Mouse (Mus musculus) embryonic stem cell, embryonic (primary cell): ENCODE results near the gene Baiap2.

Source experiments
- CTCF ChIA-PET, 4 experiments: fragments of 300-600 bp in 2 of 4; fragments of 350-600 bp in 2 of 4; sonication (Branson Sonifier 250); formaldehyde crosslinking; loops; one replicate each; lab custom pipeline; 2022; ENCODE audit warnings: inconsistent platforms in 2 of 4; lab: Charles Lee
- POLR2A ChIA-PET, 4 experiments: fragments of 300-600 bp in 2 of 4; fragments of 350-600 bp in 2 of 4; sonication (Branson Sonifier 250); formaldehyde crosslinking; loops; one replicate each; lab custom pipeline; 2022; ENCODE audit warnings: antibody characterized with exemption in 4 of 4, inconsistent platforms in 1 of 4; lab: Charles Lee

Gene Baiap2

GRCm38 (mm10) chr11:120040440-120040839 lies 97.9 kb downstream of the Baiap2 start:
- CTCF ChIA-PET = interaction anchor here in 2 of 4 experiments (0.6 to 1.2 kb wide), 2 partner anchors 25 to 26 kb away, joined by 3 read pairs; no protein-coding TSS in a partner anchor
- POLR2A ChIA-PET = interaction anchor here in 2 of 4 experiments (1.0 to 1.5 kb wide), 4 partner anchors 11 to 126 kb away, joined by 3 to 4 read pairs (median 3); partner anchors contain the start of gene Baiap2 (in 1 of the 2)

- ChIA-PET POLR2A (interaction anchor here in 3 of 4 experiments (0.6 to 1.5 kb wide), 10 partner anchors 10 to 152 kb away, joined by 3 to 5 read pairs (median 4); partner anchors contain the start of genes Baiap2 (in 1 of the 3) and Slc38a10 (in 1 of the 3)), CTCF (interaction anchor here in 1 of 4 experiments (1.2 kb wide), 1 partner anchor 10 kb away, joined by 3 read pairs; no protein-coding TSS in a partner anchor)
Measured at GRCm38 (mm10) chr11:120041191-120042123, 98.9 kb downstream of the Baiap2 start.

GRCm38 (mm10) chr11:120042141-120042838 lies 99.7 kb downstream of the Baiap2 start:
- ChIA-PET POLR2A (interaction anchor here in 3 of 4 experiments (0.6 to 1.2 kb wide), 8 partner anchors 9 to 152 kb away, joined by 3 to 8 read pairs (median 4); partner anchors contain the start of gene Slc38a10 (in 1 of the 3)), CTCF (interaction anchor here in 1 of 4 experiments (1.2 kb wide), 1 partner anchor 9 kb away, joined by 3 read pairs; no protein-coding TSS in a partner anchor)

DNA sequence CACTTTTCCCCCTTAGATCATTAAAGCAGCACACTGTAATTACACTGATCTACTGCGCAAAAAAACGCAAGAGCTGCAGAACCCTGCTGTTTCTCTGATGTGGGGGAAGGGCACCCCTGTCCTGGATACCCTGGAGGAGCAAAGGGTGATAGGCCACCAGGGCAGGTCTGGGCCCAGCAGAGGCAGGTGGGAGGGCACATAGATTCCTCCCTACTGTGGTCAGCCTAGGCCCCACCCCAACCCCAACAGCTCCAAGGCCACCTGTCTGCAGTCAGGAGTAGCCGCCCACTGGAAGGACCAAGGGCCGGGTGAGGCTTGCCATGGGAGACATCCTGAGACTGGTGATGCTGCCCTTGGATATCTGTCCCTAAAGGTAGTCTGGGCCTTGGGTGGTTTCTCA lies 102.8 kb downstream of the Baiap2 start:
- ChIA-PET POLR2A (interaction anchor here in 1 of 4 experiments (1.0 to 1.5 kb wide), 2 partner anchors 17 to 20 kb away, joined by 3 to 4 read pairs; no protein-coding TSS in a partner anchor), CTCF (interaction anchor here in 2 of 4 experiments (0.6 kb wide), 2 partner anchors 14 to 43 kb away, joined by 3 to 5 read pairs; no protein-coding TSS in a partner anchor)

GRCm38 (mm10) chr11:120045839-120046552 lies 103.4 kb downstream of the Baiap2 start:
- ChIA-PET CTCF (interaction anchor here in 3 of 4 experiments (0.8 to 5.8 kb wide), 5 partner anchors 19 to 259 kb away, joined by 3 to 29 read pairs (median 3); no protein-coding TSS in a partner anchor), POLR2A (interaction anchor here in 3 of 4 experiments (0.7 to 1.5 kb wide), 9 partner anchors 9 to 143 kb away, joined by 3 to 6 read pairs (median 4); partner anchors contain the start of genes Baiap2 (in 2 of the 3) and Cep131 (in 1 of the 3))

- ChIA-PET POLR2A (interaction anchor here in 3 of 4 experiments (0.7 to 1.5 kb wide), 10 partner anchors 9 to 251 kb away, joined by 3 to 6 read pairs (median 4); partner anchors contain the start of genes Baiap2 (in 2 of the 3) and Cep131 (in 1 of the 3)), CTCF (interaction anchor here in 3 of 4 experiments (0.6 to 5.8 kb wide), 6 partner anchors 19 to 259 kb away, joined by 3 to 29 read pairs (median 3); no protein-coding TSS in a partner anchor)
Measured at GRCm38 (mm10) chr11:120046553-120047191, 104.1 kb downstream of the Baiap2 start, which contains the start of gene Aatk. Aatk (minus strand) TSS chr11:120047167.

DNA sequence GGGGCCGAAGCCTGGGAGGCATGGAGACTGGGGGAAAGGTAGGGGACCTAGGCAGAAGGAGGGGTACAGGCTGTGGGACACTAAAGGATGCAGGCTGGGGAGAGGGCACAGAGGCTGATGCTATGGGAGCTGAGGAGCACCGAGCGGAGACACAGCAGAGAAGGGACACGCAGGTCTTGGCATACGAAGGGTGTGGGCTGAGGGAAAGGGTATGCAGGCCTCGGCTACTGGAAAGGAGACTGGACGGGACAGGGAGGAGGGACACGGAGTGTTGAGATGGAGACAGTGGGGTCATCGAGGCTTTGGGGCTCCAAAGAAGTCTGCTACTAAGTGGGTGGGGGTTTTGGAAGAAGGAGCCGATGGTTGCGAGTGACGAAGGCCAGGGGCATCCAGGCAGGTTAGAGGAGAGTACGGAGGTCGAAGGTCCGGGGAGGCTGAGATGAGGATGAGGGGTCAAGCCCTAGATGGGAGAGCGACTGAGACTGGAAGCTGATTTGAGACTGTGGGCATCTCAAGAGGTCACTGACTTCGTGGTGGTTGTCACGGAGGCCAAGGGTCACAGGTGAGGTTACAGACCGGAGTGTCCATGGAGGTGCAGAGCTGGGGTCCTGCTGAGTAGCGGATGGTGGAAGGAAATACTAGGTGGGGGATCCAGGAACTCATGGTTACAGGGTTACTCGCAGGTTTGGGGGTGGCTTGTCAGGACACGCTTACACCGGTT lies 105.1 kb downstream of the Baiap2 start:
- ChIA-PET CTCF (interaction anchor here in 3 of 4 experiments (0.6 to 5.8 kb wide), 8 partner anchors 18 to 104 kb away, joined by 3 to 29 read pairs (median 4); partner anchors contain the start of gene Slc38a10 (in 1 of the 3)), POLR2A (interaction anchor here (0.6 to 3.2 kb wide), 7 partner anchors 10 to 1628 kb away, joined by 3 to 11 read pairs (median 3); partner anchors contain the start of gene Baiap2 (in 1 of the 4))

DNA sequence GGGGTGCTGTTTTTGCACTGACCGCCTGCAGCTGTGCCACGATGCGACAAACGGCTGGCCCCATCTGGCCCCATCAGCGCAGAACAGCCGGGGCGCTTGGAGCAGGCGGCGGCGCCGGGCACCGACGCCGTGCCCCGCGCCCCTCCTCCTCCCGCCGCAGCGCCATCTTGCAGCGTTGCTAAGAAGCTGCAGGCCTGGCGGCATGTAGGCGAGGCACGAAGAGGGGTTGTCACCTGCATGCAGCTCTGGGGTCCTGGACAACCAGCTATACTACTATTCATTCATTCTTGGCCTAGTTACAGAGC lies 105.6 kb downstream of the Baiap2 start:
- ChIA-PET POLR2A (interaction anchor here in 3 of 4 experiments (0.6 to 3.2 kb wide), 8 partner anchors 11 to 1629 kb away, joined by 3 to 11 read pairs (median 4); partner anchors contain the start of gene Baiap2 (in 1 of the 3)), CTCF (interaction anchor here in 3 of 4 experiments (0.6 to 5.8 kb wide), 11 partner anchors 10 to 139 kb away, joined by 3 to 29 read pairs (median 3); partner anchors contain the start of gene Slc38a10 (in 1 of the 3))

DNA sequence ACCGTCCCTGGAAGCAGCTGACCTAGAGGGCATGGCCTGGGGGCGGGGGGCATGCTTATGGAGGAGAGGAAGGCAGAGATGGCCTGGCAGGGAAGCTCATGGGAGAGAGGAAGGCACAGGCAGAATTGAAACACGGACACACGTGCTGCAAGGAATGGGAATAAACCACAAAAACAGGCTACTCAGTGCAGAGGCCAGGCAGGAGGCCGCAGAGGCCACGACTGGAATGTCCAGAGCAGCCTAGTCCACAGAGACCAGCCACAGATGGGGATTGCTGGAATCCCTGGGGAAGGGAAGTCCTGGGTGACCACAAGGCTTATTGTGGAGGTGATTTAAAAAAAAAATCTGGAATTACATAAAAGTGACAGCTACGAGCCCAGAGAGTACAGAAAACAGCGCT lies 106.5 kb downstream of the Baiap2 start:
- POLR2A ChIA-PET = interaction anchor here in 1 of 4 experiments (0.6 to 3.2 kb wide), 6 partner anchors 11 to 106 kb away, joined by 3 to 11 read pairs (median 6); partner anchors contain the start of genes Baiap2 and Slc38a10
- CTCF ChIA-PET = interaction anchor here in 3 of 4 experiments (0.9 to 5.8 kb wide), 7 partner anchors 11 to 140 kb away, joined by 3 to 29 read pairs (median 4); no protein-coding TSS in a partner anchor

DNA sequence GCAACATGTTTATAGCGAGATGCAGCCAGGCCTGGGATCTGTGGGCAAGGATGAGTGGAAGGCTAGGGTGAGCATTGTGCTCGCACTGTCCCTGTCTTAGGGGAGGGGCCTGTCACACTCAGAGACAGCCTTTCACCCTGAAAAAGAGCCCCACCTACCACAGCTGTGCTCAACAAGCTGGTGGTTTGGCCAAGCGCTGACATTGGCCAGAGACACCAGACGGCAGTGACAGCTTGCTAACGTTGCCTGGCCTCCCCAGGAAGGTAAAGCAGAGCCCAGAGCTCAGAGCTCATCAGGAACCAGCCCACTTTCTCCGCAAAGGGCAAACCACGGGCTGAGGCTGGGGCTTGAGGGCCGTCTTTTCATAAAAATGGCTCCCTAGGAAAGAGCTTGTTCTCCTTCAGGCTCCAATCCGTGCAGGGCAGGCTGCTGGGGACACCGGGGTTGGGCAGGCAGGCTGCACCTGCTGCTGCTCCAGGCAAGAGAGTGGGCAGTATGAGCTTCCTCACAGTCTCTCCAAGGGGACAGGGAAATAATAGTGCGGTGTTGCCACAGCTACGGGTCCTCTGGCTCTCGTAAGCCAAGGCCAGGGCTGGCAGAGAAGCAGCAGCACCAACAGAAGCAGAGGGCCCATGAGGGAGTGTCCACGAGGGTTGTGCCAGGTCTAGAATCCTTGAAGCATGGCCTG lies 108.7 kb downstream of the Baiap2 start:
- ChIA-PET CTCF (interaction anchor here (0.6 to 5.8 kb wide), 9 partner anchors 7 to 846 kb away, joined by 3 to 29 read pairs (median 3); no protein-coding TSS in a partner anchor), POLR2A (interaction anchor here in 3 of 4 experiments (0.8 to 1.6 kb wide), 10 partner anchors 9 to 181 kb away, joined by 3 to 7 read pairs (median 4); partner anchors contain the start of gene Baiap2 (in 1 of the 3))

DNA sequence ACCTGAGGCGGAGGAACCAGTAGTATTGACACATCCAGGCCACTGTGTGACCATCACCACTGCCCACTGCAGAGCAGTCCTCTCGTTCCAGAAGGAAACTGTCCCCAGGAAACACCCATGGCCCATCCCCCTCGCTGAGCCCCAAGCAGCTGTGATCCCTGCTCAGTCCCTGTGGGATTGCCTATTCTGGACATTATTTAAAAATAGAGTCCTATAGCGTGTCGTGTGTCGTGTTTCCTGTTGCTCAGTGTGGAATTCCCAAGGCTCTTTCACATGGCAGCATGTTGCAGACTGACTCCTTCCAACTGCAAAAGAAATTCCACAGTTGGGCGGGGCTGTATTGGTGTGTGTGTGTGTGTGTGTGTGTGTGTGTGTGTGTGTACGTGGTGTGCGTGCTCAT lies 109.7 kb downstream of the Baiap2 start:
- POLR2A ChIA-PET = no interaction called here
- CTCF ChIA-PET = no interaction called here

- CTCF ChIA-PET = interaction anchor here in 3 of 4 experiments (1.0 to 1.6 kb wide), 5 partner anchors 11 to 14 kb away, joined by 3 to 8 read pairs (median 4); no protein-coding TSS in a partner anchor
- POLR2A ChIA-PET = interaction anchor here in 2 of 4 experiments (1.2 to 1.4 kb wide), 3 partner anchors 11 to 29 kb away, joined by 3 to 6 read pairs (median 3); no protein-coding TSS in a partner anchor
Measured at GRCm38 (mm10) chr11:120053846-120054245, 111.3 kb downstream of the Baiap2 start.

GRCm38 (mm10) chr11:120055953-120056732 lies 113.6 kb downstream of the Baiap2 start:
- CTCF ChIA-PET = interaction anchor here in 2 of 4 experiments (0.9 to 2.3 kb wide), 2 partner anchors 9 to 11 kb away, joined by 3 to 11 read pairs; no protein-coding TSS in a partner anchor
- POLR2A ChIA-PET = no interaction called here
